ENCODE assay signal across 15 mouse cellular contexts in genomic region chr9:106739056-106739455, GRCm38 (mm10). TPM values are rescaled to one million over a fixed set of nuclear protein-coding genes. Genes with fewer than 3 reads are reported as not detected.
A peak's percentile ranks its signal among the peaks of the same experiment; 100 is the strongest.
DNase-seq lines count a peak whose midpoint lies in the region.
"Had no signal": no experiment of that assay in that cellular context is flagged by ENCODE, and none has a peak within 500 bp of the region (broad histone marks: within the 10 kb centered on the region; RNA-seq: fewer than 3 reads in every experiment).

No protein-coding gene starts in this region.

- peak; percentile 24 for DNase-seq in adrenal gland, postnatal 10 days
- no peak for DNase-seq in adrenal gland, adult 8-10 months
- peak; percentile 21 for DNase-seq in cerebellum, adult 9-10 months
- DNase-seq in cerebellum, adult 11 months = no peak
- DNase-seq in retina, postnatal 1 day = peak; percentile 0
- DNase-seq in retina, embryonic 14.5 days (ENCODE audit: low spot score) = no peak
- DNase-seq in lung, adult 18-20 months = no peak
- DNase-seq: B cell, adult 2 months; cerebellum, adult 8-10 months; cerebellum, postnatal 14 days; forebrain, postnatal 0 days; gastrocnemius, postnatal 25 days; heart, adult 2 months; kidney, adult 11 months; kidney, adult 8-10 months had no signal

RNA-seq across cellular contexts. Expression of gene Rad54l2, which starts 49.9 kb away (rescaled TPM):
- total RNA-seq in adrenal gland, postnatal 10 days (2021) = 10 to 100 TPM; 19.6 to 22.2 TPM
- 10 to 100 TPM; 19.8 to 25.7 (median 22.2) TPM for total RNA-seq in adrenal gland, adult 8-10 months (2022)

RNA-seq across cellular contexts. Expression of gene Tex264, which starts 53.3 kb away (rescaled TPM):
- 10 to 100 TPM; 76.4 to 79.0 TPM for total RNA-seq in adrenal gland, postnatal 10 days (2021)
- total RNA-seq in adrenal gland, adult 8-10 months (2022) = 100 to 1,000 TPM; 123 to 161 (median 141) TPM

Comparison
In these comparisons a context has a peak if more than half of its experiments do, and no peak if none do; other contexts are left out.
1. DNase-seq: peak in adrenal gland, postnatal 10 days (single experiment), cerebellum, adult 9-10 months (single experiment) and retina, postnatal 1 day (single experiment); none in adrenal gland, adult 8-10 months (single experiment), cerebellum, adult 11 months (single experiment), retina, embryonic 14.5 days (single experiment) and lung, adult 18-20 months (0 of 2).